Mouse (Mus musculus) megakaryocyte, adult 5-6 weeks (primary cell): ENCODE measurements at regions not wholly inside any gene's neighbourhood (a gene's known extent, or its start where the extent isn't known, plus 50 kb on each side); places are given as distances from the start of the nearest gene placed in this dataset.
"Not testable (repeated sequence)": the region's sequence is repeated elsewhere in the genome, so short reads cannot be mapped to it uniquely, and the experiment has no call there.

Source experiments
- ATAC-seq: 2 replicates; pipeline ENCODE4 v1.8.0; 2016; ENCODE audit warnings: mild to moderate bottlenecking, inconsistent platforms; ENCODE audit not compliant: poor library complexity, severe bottlenecking

GRCm38 (mm10) chr9:114149041-114149440 is 92.1 kb downstream of the Susd5 start:
- ATAC-seq, result peak; percentile 72

- ATAC-seq, result not testable (repeated sequence)
Measured at GRCm38 (mm10) chr9:114189371-114189770, 132.4 kb downstream of the Susd5 start.

DNA sequence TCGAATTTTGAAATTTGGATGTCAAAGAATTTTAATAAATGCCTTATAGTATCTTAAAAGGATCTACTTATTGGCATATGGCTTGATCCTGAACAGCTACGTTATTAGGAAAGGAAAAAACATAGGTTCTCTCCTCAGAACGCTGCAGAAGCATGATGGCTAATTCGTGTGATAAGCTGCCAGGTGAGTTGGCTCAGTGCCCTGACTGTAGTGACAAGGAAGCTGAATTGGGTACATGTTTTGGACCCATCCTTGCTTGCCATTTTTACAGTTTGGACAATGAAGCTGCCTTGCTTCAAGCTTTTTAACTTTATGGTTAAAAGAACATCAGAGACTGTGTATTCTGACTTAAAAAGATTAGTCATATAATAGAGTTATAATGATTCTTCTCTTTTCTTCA is 128.9 kb upstream of the Bcl2a1c start:
- ATAC-seq, result no peak

GRCm38 (mm10) chr9:114240528-114240927 is 89.4 kb upstream of the Bcl2a1c start:
- not testable (repeated sequence) for ATAC-seq

DNA sequence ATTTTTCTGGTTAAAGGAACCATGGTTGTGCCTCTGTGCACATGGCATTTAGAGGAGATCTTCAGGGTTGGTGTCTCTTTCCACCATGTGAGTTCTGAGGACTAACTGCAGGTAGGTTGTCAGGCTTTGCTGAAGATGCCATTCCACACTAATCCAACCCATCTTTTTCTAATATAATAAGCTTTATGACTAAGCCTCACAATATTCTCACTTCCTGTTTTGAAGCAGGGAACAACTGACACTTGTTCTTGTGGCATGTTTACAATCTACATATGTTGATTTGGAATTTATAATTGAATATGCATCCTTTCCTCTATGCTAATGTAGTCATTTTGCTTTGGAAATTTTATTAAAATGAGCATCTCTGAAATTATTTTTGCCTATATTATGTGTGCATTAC is 50.3 kb upstream of the Bcl2a1c start:
- peak; percentile 74 for ATAC-seq
